Comparison of ENCODE assay signal across 7 mouse cellular contexts in genomic region chr3:51277201-51278150, GRCm38 (mm10). TPM values are rescaled to one million over a fixed set of nuclear protein-coding genes. Genes with fewer than 3 reads are reported as not detected.
A peak's percentile ranks its signal among the peaks of the same experiment; 100 is the strongest.
DNase-seq lines count a peak whose midpoint lies in the region; ATAC-seq lines count a peak whose summit lies in the region.

No protein-coding gene starts in this region.

- H3K4me3 ChIP-seq in embryonic facial prominence, embryonic 11.5 days (ENCODE audit: low read depth, low read length) = peak overlapping the region; percentile 94
- H3K4me3 ChIP-seq in limb, embryonic 10.5 days = peak overlapping the region; percentile 99
- peak overlapping the region; percentile 96 for H3K4me3 ChIP-seq in midbrain, embryonic 12.5 days

- H3K9ac ChIP-seq in embryonic facial prominence, embryonic 11.5 days (replicated peaks; ENCODE audit: low read length) = peak overlapping the region; percentile 90
- peak overlapping the region; percentile 86 for H3K9ac ChIP-seq in midbrain, embryonic 12.5 days (replicated peaks)

- peak; percentile 70 for ATAC-seq in embryonic facial prominence, embryonic 11.5 days (replicated peaks; ENCODE audit: insufficient number of reproducible peaks, low FRiP score, low TSS enrichment, low read depth)
- ATAC-seq in midbrain, embryonic 12.5 days (ENCODE audit: low FRiP score, low read depth) = peak; percentile 55

- no peaks in the 10 kb centered on the region for H3K4me1 ChIP-seq in embryonic facial prominence, embryonic 11.5 days (ENCODE audit: control insufficient read depth, insufficient read depth, low read length)
- peaks cover 19% of the 10 kb centered on the region for H3K4me1 ChIP-seq in limb, embryonic 10.5 days
- peaks cover 11% of the 10 kb centered on the region for H3K4me1 ChIP-seq in midbrain, embryonic 12.5 days

- H3K36me3 ChIP-seq in embryonic facial prominence, embryonic 11.5 days (replicated peaks; ENCODE audit: control insufficient read depth, insufficient read depth, low read depth, low read length) = no peaks in the 10 kb centered on the region
- 0 out of 2 replicates have a peak, but pooled peaks cover 5% of the 10 kb centered on the region for H3K36me3 ChIP-seq in limb, embryonic 10.5 days
- H3K36me3 ChIP-seq in midbrain, embryonic 12.5 days = no peaks in the 10 kb centered on the region

- H3K4me2 ChIP-seq in embryonic facial prominence, embryonic 11.5 days (ENCODE audit: low read depth, low read length) = peak overlapping the region; percentile 66
- H3K4me2 ChIP-seq in midbrain, embryonic 12.5 days (replicated peaks) = peak overlapping the region; percentile 75

- peak overlapping the region; percentile 96 for H3K27ac ChIP-seq in embryonic facial prominence, embryonic 11.5 days (replicated peaks; ENCODE audit: low read depth, low read length)
- H3K27ac ChIP-seq in limb, embryonic 10.5 days = peak overlapping the region; percentile 99
- H3K27ac ChIP-seq in midbrain, embryonic 12.5 days (replicated peaks) = peak overlapping the region; percentile 95

- peak; percentile 93 for DNase-seq in adrenal gland, postnatal 14 days
- DNase-seq in embryonic facial prominence, embryonic 11.5 days (ENCODE audit: low spot score) = peak; percentile 87
- DNase-seq in heart, adult 11 months = peak; percentile 99
- DNase-seq in kidney, adult 18-20 months = peak; percentile 88
- peak; percentile 88 for DNase-seq in limb, embryonic 10.5 days (ENCODE audit: low spot score)
- peak; percentile 86 for DNase-seq in skeletal muscle tissue, adult 2 months (ENCODE audit: low read depth, low spot score)

- no peaks in the 10 kb centered on the region for H3K9me3 ChIP-seq in embryonic facial prominence, embryonic 11.5 days (replicated peaks; ENCODE audit: control insufficient read depth, low read length)
- no peaks in the 10 kb centered on the region for H3K9me3 ChIP-seq in limb, embryonic 10.5 days (replicated peaks)
- H3K9me3 ChIP-seq in midbrain, embryonic 12.5 days = no peaks in the 10 kb centered on the region

- under 1% methylated on average over 67 of the region's 75 CpGs for WGBS in embryonic facial prominence, embryonic 11.5 days
- under 1% methylated on average over 75 of the region's 75 CpGs for WGBS in limb, embryonic 10.5 days
- under 1% methylated on average over 75 of the region's 75 CpGs for WGBS in midbrain, embryonic 12.5 days

- no peaks in the 10 kb centered on the region for H3K27me3 ChIP-seq in embryonic facial prominence, embryonic 11.5 days (ENCODE audit: control insufficient read depth, insufficient read depth, low read length)
- H3K27me3 ChIP-seq in limb, embryonic 10.5 days (ENCODE audit: low read depth, poor library complexity, severe bottlenecking) = no peaks in the 10 kb centered on the region
- no peaks in the 10 kb centered on the region for H3K27me3 ChIP-seq in midbrain, embryonic 12.5 days

RNA-seq across cellular contexts. Expression of gene Noct, which starts 53.2 kb away (rescaled TPM):
- 28.7 and 44.7 TPM in 2 replicates for total RNA-seq in adrenal gland, postnatal 14 days (2021)
- polyA plus RNA-seq in embryonic facial prominence, embryonic 11.5 days (2014; fragmentation: Nextera tagmentation; extraction: Ambion mirVana) = 11.0 and 11.5 TPM in 2 replicates
- polyA plus RNA-seq in limb, embryonic 10.5 days (2016; fragmentation: Nextera tagmentation; extraction: Ambion mirVana) = 11.0 and 11.9 TPM in 2 replicates
- polyA plus RNA-seq in midbrain, embryonic 12.5 days (2016; fragmentation: Nextera tagmentation; extraction: Ambion mirVana) = 15.4 and 16.0 TPM in 2 replicates

Comparison
In these comparisons a context has a peak if more than half of its experiments do, and no peak if none do; other contexts are left out.
1. Peak in every context shown above with its lines: DNase-seq, ATAC-seq, H3K4me3 ChIP-seq and H3K27ac ChIP-seq.